Mouse (Mus musculus) limb, embryonic 10.5 days (tissue): Measurements from ENCODE around the gene Egr2. TPM values are rescaled to one million over a fixed set of nuclear protein-coding genes. Genes with fewer than 3 reads are reported as not detected.

Source experiments
- DNase-seq: peaks from one replicate; pipeline ENCODE4 v3.0.0-alpha.2; 2017; ENCODE audit warnings: low spot score
- H3K27ac ChIP-seq: fragments of 300-500 bp; sonication (generic); 2 replicates; pipeline ENCODE4 v1.5.1; 2016; ENCODE audit warnings: mild to moderate bottlenecking
- H3K27me3 ChIP-seq: fragments of 300-500 bp; sonication (generic); 2 replicates; pipeline ENCODE4 v1.6.1; 2016; ENCODE audit warnings: low read depth, mild to moderate bottlenecking; ENCODE audit not compliant: poor library complexity, severe bottlenecking
- H3K36me3 ChIP-seq: fragments of 300-500 bp; sonication (generic); 2 replicates; pipeline ENCODE4 v1.6.1; 2016; ENCODE audit warnings: mild to moderate bottlenecking, moderate library complexity
- H3K4me1 ChIP-seq: fragments of 300-500 bp; sonication (generic); 2 replicates; pipeline ENCODE4 v1.6.1; 2016
- H3K4me3 ChIP-seq: fragments of 300-500 bp; sonication (generic); 2 replicates; pipeline ENCODE4 v1.5.1; 2016; ENCODE audit warnings: mild to moderate bottlenecking, moderate library complexity
- H3K9me3 ChIP-seq: fragments of 300-500 bp; sonication (generic); replicated peaks from 2 replicates; pipeline ENCODE4 v1.6.1; 2016; ENCODE audit warnings: mild to moderate bottlenecking
- WGBS: fragments of 180-500 bp; shearing (Covaris S2); methylation state at CpG from one replicate; pipeline ENCODE4 v1.1.7; 2016; 5-methylcytosine and 5-hydroxymethylcytosine counted together
- polyA plus RNA-seq: library from polyadenylated mRNA; unstranded; fragments of >200 nt; fragmentation: Nextera tagmentation; extraction: Ambion mirVana; gene quantifications from 2 replicates; pipeline ENCODE4 v1.2.1, GENCODE M21; 2016

Egr2 gene
- polyA plus RNA-seq, 1 experiment from 2014 or later, result 0.05 TPM

GRCm38 (mm10) chr10:67548261-67548854, 13.1 kb downstream of the Egr2 start:
- DNase-seq, result peak; percentile 80
- Histone ChIP-seq H3K9me3 (no peaks in the 10 kb centered on the region), H3K27me3 (no peaks in the 10 kb centered on the region), H3K27ac (peak overlapping the region; percentile 98), H3K36me3 (peaks cover 12% of the 10 kb centered on the region), H3K4me3 (peak overlapping the region; percentile 84), H3K4me1 (peaks cover 33% of the 10 kb centered on the region)
- under 1% methylated on average over 73 of the region's 73 CpGs for WGBS

- H3K4me3 ChIP-seq, result peak within 1 kb of the TSS; percentile 84
- peak; percentile 90 for DNase-seq
- H3K27me3 ChIP-seq, result no peaks in the 10 kb centered on the region
- peaks cover 12% of the 10 kb centered on the region for H3K36me3 ChIP-seq
- WGBS, result under 1% methylated on average over 79 of the region's 79 CpGs
- H3K9me3 ChIP-seq, result no peaks in the 10 kb centered on the region
- peak within 1 kb of the TSS; percentile 98 for H3K27ac ChIP-seq
- H3K4me1 ChIP-seq, result peaks cover 33% of the 10 kb centered on the region
Observed at GRCm38 (mm10) chr10:67548877-67549731, 13.8 kb downstream of the Egr2 start, which contains the start of gene Ado. Gene Ado (minus strand): TSS chr10:67548955.

GRCm38 (mm10) chr10:67558053-67558452, 22.8 kb downstream of the Egr2 start:
- 90% methylated on average over 4 of the region's 4 CpGs for WGBS
- H3K36me3 ChIP-seq, result no peaks in the 10 kb centered on the region
- no peak overlapping the region for H3K4me3 ChIP-seq
- no peak overlapping the region for H3K27ac ChIP-seq
- H3K4me1 ChIP-seq, result peaks cover 4% of the 10 kb centered on the region; the same call in 1 of the 2 replicates
- H3K9me3 ChIP-seq, result no peaks in the 10 kb centered on the region
- no peaks in the 10 kb centered on the region for H3K27me3 ChIP-seq
- no peak for DNase-seq

- no peaks in the 10 kb centered on the region for H3K9me3 ChIP-seq
- 59% methylated on average over 13 of the region's 13 CpGs for WGBS
- no peaks in the 10 kb centered on the region for H3K36me3 ChIP-seq
- H3K4me3 ChIP-seq, result no peak overlapping the region
- H3K4me1 ChIP-seq, result peaks cover 4% of the 10 kb centered on the region; the same call in 1 of the 2 replicates
- DNase-seq, result no peak
- H3K27ac ChIP-seq, result no peak overlapping the region
- H3K27me3 ChIP-seq, result no peaks in the 10 kb centered on the region
Observed at GRCm38 (mm10) chr10:67559765-67560394, 24.6 kb downstream of the Egr2 start.

GRCm38 (mm10) chr10:67561185-67561584, 25.9 kb downstream of the Egr2 start:
- Histone ChIP-seq H3K4me3 (no peak overlapping the region), H3K4me1 (peaks cover 4% of the 10 kb centered on the region; the same call in 1 of the 2 replicates), H3K9me3 (no peaks in the 10 kb centered on the region), H3K36me3 (no peaks in the 10 kb centered on the region), H3K27me3 (no peaks in the 10 kb centered on the region), H3K27ac (no peak overlapping the region)
- WGBS, result 74% methylated on average over 1 of the region's 1 CpGs
- no peak for DNase-seq

- no peak for DNase-seq
- Histone ChIP-seq H3K27ac (no peak overlapping the region), H3K4me1 (peaks cover 4% of the 10 kb centered on the region; the same call in 1 of the 2 replicates), H3K36me3 (no peaks in the 10 kb centered on the region), H3K4me3 (no peak overlapping the region), H3K9me3 (no peaks in the 10 kb centered on the region), H3K27me3 (no peaks in the 10 kb centered on the region)
- WGBS, result 91% methylated on average over 7 of the region's 7 CpGs
Observed at GRCm38 (mm10) chr10:67564509-67564908, 29.2 kb downstream of the Egr2 start.

- H3K4me3 ChIP-seq, result no peak overlapping the region
- WGBS, result 87% methylated on average over 8 of the region's 8 CpGs
- H3K9me3 ChIP-seq, result no peaks in the 10 kb centered on the region
- no peaks in the 10 kb centered on the region for H3K27me3 ChIP-seq
- H3K27ac ChIP-seq, result no peak overlapping the region
- H3K4me1 ChIP-seq, result no peaks in the 10 kb centered on the region
- DNase-seq, result no peak
- no peaks in the 10 kb centered on the region for H3K36me3 ChIP-seq
Observed at GRCm38 (mm10) chr10:67566104-67566503, 30.8 kb downstream of the Egr2 start.

- H3K36me3 ChIP-seq, result no peaks in the 10 kb centered on the region
- H3K4me1 ChIP-seq, result peaks cover 8% of the 10 kb centered on the region; the same call in 1 of the 2 replicates
- no peaks in the 10 kb centered on the region for H3K9me3 ChIP-seq
- WGBS, result 88% methylated on average over 7 of the region's 7 CpGs
- H3K27ac ChIP-seq, result no peak overlapping the region
- no peak overlapping the region for H3K4me3 ChIP-seq
- H3K27me3 ChIP-seq, result no peaks in the 10 kb centered on the region
- no peak for DNase-seq
Observed at GRCm38 (mm10) chr10:67569539-67569938, 34.3 kb downstream of the Egr2 start.

GRCm38 (mm10) chr10:67571443-67571842, 36.2 kb downstream of the Egr2 start:
- no peaks in the 10 kb centered on the region for H3K27me3 ChIP-seq
- WGBS, result 93% methylated on average over 14 of the region's 14 CpGs
- H3K27ac ChIP-seq, result no peak overlapping the region
- peaks cover 8% of the 10 kb centered on the region; the same call in 1 of the 2 replicates for H3K4me1 ChIP-seq
- H3K9me3 ChIP-seq, result no peaks in the 10 kb centered on the region
- no peak for DNase-seq
- no peak overlapping the region for H3K4me3 ChIP-seq
- no peaks in the 10 kb centered on the region for H3K36me3 ChIP-seq

GRCm38 (mm10) chr10:67573310-67573709, 38.0 kb downstream of the Egr2 start:
- Histone ChIP-seq H3K4me3 (no peak overlapping the region), H3K27ac (no peak overlapping the region), H3K27me3 (no peaks in the 10 kb centered on the region), H3K9me3 (no peaks in the 10 kb centered on the region), H3K4me1 (peaks cover 8% of the 10 kb centered on the region; the same call in 1 of the 2 replicates), H3K36me3 (no peaks in the 10 kb centered on the region)
- DNase-seq, result no peak
- 88% methylated on average over 8 of the region's 8 CpGs for WGBS

- 90% methylated on average over 4 of the region's 4 CpGs for WGBS
- no peaks in the 10 kb centered on the region for H3K36me3 ChIP-seq
- H3K4me3 ChIP-seq, result no peak overlapping the region
- no peaks in the 10 kb centered on the region for H3K9me3 ChIP-seq
- no peak for DNase-seq
- no peak overlapping the region for H3K27ac ChIP-seq
- H3K4me1 ChIP-seq, result no peaks in the 10 kb centered on the region
- no peaks in the 10 kb centered on the region for H3K27me3 ChIP-seq
Observed at GRCm38 (mm10) chr10:67579830-67580229, 44.6 kb downstream of the Egr2 start.

- no peak for DNase-seq
- H3K4me1 ChIP-seq, result no peaks in the 10 kb centered on the region
- H3K4me3 ChIP-seq, result no peak overlapping the region
- H3K27ac ChIP-seq, result no peak overlapping the region
- H3K27me3 ChIP-seq, result no peaks in the 10 kb centered on the region
- WGBS, result 83% methylated on average over 12 of the region's 12 CpGs
- H3K9me3 ChIP-seq, result no peaks in the 10 kb centered on the region
- H3K36me3 ChIP-seq, result no peaks in the 10 kb centered on the region
Observed at GRCm38 (mm10) chr10:67581698-67582285, 46.5 kb downstream of the Egr2 start.
